Mouse (Mus musculus) spleen, adult 18-20 months (tissue): Measurements from ENCODE around the gene Dolpp1.
A peak's percentile ranks its signal among the peaks of the same experiment; 100 is the strongest.

Source experiments
- DNase-seq, 2 experiments: peaks; one replicate each; pipeline ENCODE4 v3.0.0; 2022; ENCODE audit warnings: mixed read lengths in 2 of 2

Dolpp1 gene

GRCm38 (mm10) chr2:30379307-30379706 is 12.7 kb upstream of the Dolpp1 start:
- DNase-seq: no peak

DNA sequence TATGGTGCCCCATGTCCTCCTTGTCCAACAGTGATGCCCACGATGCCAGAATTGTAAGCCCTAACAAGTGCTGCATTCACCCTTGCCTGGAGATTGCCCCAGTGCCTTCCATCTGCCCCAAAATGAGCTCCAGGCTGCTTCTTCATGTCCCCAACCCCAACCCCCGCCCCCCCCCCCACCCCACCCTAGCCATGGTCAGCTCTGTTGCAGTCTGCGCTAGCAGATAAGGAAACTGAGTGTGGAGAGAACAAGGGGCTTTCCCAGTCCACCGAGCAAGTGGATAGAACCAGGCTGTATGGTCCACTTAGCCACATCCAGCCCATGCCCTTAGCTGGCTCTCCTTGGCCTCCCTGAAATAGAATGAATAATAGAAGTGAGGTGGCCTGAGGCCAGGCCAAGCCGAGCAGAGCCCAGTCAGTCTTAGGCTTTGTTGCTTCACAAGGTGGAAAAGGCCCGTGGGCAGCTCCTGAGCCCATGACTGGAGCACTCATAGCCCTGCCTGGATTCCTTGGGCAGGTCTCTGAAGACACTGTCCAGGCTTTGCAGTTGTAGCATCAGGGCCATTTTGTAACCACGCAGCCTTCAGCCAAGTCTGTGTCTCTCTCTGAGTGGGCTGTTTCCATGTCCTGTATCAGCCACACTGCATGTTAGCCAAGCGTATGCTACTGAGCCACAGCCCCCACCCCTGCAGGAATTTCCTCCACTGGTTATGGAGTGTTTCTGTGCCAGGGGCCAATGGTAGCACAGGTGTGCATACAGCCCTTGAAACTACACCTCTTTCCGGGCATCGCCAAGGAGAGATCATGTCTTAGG is 11.3 kb upstream of the Dolpp1 start:
- DNase-seq: no peak

GRCm38 (mm10) chr2:30381377-30381725 is 10.7 kb upstream of the Dolpp1 start:
- no peak for DNase-seq

GRCm38 (mm10) chr2:30384814-30385213 is 7.2 kb upstream of the Dolpp1 start:
- DNase-seq: no peak

DNA sequence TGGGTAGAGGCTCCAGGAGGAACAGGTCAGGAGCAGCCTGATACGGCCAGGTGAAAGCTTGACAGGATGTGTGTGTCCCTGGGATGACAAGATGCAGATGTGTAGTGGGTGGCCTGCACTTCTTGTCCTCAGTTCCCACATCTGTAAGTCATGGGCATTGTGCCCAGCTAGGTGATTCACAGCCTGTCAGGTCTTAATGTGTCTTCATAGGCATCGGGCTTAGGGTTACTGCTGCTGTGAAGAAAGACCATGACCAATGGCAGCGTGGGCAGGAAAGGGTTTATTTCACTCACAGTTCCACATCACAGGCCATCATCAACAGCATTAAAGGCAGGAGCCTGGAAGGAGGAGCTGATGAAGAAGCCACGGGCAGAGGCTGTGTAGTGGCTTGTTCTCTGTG is 6.5 kb upstream of the Dolpp1 start:
- no peak for DNase-seq

- DNase-seq: no peak
Observed at GRCm38 (mm10) chr2:30386913-30387312, 5.1 kb upstream of the Dolpp1 start.

DNA sequence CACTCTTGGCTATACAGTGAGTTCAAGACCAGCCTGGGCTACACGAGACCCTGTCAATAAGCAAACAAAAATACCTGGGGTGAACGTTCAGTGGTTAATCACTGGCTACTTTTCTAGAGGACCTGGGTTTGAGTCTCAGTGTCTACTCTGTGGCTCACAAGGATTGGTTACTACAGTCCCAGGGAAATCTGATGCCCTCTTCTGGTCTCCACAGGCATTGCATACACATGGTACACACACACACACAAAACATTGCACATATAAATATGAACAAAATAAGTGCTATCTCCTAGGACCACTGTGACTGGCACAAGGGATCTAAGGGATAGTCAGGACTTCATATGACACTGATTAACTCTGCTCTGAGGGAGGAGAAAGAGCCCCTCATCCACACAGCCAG is 3.1 kb upstream of the Dolpp1 start:
- DNase-seq: no peak

DNA sequence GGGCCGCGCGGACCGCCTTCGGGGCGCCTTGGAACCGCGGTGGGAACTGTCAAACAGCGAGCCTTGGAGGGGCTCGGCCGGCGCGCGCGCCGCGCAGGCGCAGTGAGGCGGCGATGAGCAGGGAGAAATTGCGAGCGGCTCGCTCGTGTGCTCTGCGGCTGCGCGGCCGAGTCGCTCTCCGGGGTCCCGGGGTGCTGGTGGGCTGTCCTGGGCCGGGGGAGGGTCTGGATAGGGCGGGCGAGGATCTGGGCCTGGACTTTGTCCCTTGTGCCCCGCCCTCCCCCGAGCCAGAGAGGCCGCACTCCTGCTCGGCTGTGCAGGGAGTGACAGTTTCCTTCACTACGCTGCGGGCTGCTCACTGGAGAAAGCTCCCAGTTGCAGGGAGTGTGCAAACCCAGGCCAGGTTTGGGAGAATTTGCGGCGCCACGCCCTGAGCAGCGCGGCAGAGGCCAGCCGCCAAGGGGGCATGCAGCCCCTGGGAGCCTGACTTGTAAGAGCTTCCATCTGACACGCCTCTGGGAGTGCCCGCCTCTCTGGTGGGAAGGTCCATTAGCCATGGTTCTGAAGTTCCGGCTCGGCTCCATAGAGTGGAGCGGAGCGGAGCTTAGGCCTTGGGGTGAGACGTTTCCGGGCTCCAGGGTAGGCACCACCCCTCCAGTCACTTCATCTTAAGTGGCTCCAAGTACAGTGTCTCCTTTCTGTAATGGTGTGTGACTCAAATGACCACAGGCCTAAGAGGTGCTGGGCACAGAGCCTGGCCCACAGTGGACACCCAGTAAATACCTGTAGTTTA is 719 bp downstream of the Dolpp1 start:
- DNase-seq: peak; percentile 35 to 45

GRCm38 (mm10) chr2:30393370-30393656 is 1.3 kb downstream of the Dolpp1 start:
- no peak for DNase-seq

DNA sequence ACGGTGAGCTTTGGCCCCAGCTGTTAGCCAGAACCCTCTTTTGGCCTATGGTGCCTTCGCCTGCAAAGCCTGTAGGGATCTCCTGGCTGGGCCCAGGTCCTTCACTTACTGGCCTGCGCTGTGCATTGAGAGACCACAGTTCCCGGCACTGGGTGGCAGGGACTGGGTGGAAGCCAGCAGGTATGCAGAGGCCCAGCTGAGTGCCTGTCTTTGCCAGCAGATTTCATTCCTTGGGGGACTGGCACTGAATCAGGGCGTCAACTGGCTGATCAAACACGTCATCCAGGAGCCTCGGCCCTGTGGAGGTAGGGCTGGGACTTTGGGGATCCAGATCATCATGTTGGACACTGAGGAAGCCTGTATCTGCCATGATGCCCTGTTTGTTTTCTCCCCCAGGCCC is 3.7 kb downstream of the Dolpp1 start:
- no peak for DNase-seq

GRCm38 (mm10) chr2:30396246-30396645 is 4.2 kb downstream of the Dolpp1 start:
- no peak for DNase-seq

DNA sequence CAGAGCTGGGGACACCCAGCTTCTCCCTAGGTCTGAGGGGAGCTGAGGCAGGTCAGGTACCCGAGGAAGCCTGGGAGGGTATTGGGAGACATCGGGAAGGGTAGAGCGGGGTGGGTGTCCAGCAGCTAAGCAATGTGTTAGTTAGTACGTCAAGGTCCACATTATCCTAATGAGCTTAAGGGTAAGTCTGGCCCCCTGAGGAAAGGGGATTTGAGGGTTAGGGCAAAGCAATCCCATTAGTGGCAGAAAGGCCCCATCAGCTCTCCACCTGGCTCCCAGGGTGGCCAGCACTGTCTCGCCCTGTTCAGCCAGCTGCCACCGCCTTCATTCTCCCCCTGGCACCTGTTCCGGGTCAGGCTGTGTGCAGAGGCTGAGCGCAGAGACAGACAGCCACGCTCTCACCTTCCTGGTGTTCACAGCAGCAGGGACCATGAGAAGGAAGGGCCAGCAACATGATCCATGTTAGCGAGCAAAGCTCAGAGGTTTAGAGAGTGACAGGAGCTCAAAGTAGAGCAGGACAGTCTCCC is 6.0 kb downstream of the Dolpp1 start:
- no peak for DNase-seq

GRCm38 (mm10) chr2:30399191-30400171 is 7.4 kb downstream of the Dolpp1 start:
- DNase-seq: no peak

DNA sequence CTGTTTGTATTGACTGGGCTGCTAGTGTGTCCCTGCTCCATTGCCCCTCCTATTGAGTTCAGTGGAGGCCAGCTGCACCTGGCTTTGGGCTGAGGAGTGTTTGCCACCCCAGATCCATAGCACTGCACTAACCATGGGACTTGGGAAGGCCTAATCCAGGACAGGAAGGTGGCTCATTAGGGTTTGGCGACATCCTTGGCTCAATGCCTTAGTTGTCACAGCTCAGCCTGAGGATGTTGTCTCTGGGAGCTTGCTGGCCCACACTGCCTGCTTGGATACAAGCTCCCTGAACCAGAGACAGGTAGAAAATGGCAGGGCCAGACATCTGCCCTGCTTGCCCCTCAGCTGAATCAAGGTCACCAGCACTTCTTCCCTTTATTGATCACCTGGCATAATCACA is 9.5 kb downstream of the Dolpp1 start:
- no peak for DNase-seq

- no peak for DNase-seq
Observed at GRCm38 (mm10) chr2:30402351-30402826, 10.3 kb downstream of the Dolpp1 start.

DNA sequence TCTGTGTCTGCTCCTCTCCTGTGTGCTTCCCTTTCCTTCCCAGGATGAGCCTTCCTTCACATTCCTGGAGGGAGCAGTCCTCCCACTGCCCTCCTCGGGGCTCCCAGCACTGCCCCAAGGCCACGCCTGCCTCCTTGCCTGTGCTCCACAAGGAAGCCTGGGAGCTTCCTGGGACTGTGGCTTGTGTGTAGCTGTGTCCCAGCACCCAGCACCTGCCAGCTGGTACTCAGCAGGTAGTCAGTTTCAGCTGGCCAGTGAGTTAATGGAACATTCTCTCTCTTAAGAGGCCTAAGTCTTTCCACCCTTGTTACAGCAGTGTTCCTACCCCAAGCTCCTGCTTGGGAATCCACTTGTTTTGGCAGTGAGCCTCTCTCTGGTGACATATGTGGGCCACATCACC is 10.8 kb downstream of the Dolpp1 start:
- no peak for DNase-seq

DNA sequence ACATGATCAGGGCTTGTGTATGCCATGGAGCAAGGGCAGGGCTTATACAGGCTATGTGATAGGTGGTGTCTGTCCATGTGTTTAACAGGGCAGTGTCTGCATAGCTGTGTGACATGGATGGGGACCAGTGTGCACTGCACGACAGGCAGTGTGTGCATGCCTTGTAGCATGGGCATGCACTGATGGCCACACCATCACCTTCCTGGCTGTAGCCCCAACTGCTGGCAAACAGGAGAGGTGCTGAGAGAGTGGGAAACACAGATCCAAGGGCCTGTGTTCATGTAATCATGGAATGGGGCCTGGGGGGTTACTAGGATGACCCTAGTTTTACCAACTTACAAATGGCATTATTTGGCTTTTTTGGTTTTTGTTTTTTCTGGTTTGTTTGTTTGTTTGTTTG is 11.8 kb downstream of the Dolpp1 start:
- no peak for DNase-seq

DNA sequence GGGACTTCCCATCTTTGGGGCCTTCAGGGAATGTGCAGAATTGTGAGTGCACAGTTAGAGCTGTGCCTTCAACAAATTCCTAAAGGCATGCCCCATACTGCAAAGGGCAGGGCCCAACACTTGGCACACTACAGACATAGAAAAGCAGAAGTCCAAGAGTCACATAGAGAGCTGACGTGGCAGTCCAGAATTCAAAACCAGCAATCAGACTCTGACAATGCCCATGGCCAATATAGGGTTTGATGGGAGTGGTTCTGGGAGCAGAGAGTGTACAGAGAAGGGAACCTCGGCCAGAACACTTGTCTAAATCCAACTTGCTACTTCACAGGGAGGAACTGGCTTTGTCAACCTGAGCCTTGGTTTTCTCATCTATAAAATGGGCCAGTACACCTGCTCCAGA is 15.2 kb downstream of the Dolpp1 start:
- no peak for DNase-seq

DNA sequence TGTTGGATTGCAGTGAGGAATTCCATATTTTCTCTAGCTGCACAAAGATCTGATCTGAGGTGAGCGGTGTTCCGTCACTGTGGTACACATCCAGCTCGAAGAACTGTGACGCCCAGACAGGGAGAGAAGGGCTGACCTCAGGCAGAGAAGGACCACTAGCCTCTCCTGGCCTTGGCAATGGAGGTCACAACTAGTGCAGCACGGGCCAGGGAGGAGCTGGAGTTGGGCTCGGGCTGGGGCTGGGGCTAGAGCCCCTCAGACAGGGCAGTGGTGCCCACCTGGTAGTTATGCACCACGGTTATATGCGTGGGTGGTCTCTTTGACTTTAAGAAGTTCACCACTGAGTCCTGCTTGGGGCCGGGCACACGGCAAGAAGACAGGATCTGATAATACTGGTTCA is 15.7 kb downstream of the Dolpp1 start:
- DNase-seq: no peak

- DNase-seq: no peak
Observed at GRCm38 (mm10) chr2:30408452-30409100, 16.5 kb downstream of the Dolpp1 start.

DNA sequence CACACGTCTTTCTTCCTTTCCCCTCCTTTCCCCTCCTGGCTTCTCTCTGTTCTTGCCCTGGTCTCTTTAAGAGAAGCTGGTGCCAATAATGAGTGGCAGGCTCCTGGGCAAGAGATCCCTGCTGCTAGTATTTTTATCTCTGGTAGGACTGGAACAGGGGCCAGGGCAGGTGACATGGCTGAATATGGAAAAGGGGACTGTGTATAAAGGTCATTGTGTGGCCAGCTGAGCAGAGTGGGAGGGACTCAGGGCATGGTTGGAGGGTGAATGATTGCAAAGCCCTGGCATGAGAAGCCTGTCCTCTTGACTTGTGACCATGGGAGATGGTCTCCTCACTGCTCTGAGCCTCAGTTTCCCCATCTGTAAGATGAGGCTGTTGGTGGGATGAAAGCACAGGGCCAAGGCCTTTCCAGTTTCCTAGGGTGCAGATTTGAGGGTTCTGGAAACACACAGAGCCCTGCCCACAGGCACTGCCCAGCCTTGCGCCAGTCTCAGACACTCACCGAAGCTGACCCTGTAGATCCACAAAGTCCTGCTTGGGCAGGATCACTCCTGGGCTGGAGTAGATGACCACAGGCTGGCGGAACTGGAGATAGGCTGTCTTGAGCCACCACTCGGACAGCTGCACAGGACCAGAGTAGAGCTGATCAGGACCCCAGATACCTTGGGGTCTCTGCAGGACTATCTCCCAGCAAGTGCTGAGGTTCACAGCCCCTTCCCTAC is 17.6 kb downstream of the Dolpp1 start:
- no peak for DNase-seq
